Mouse (Mus musculus): ENCODE results near the gene Gm20388.

DNA sequence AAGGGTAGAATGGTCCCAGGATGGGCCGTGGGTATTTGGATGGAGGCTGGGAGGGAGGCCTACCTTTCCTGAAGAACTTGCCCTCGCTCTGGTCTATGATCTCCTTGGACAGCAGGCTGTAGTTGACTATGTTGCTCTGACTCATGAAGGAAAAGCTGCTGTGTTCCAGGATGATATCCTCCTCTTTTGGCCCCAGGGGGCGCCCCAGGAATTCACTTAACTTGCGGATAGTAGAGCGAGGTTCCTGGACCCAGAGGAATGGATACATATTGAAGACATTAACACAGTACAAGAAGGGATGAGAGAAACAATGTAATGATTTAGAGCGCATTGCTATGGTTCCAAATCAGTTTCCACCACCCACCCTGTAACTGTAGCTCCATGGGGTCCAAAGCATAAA lies 3234.6 kb downstream of the Gm20388 start:
- TF ChIP-seq CTCF (IDR thresholded peaks at IDR 0.05; ENCODE audit: control insufficient read depth, insufficient read depth, low read length) = no peak; the same call in 1 of the 2 replicates
- TF ChIP-seq POLR2A (IDR thresholded peaks at IDR 0.05; ENCODE audit: borderline replicate concordance, control insufficient read depth, low read depth, low read length) = no peak

All from bone marrow, adult 2 months (tissue).